Mouse (Mus musculus) embryonic facial prominence, embryonic 12.5 days (tissue): ENCODE results near the gene Nmbr. TPM values are rescaled to one million over a fixed set of nuclear protein-coding genes. Genes with fewer than 3 reads are reported as not detected.

Experiments
- ATAC-seq: fragments of 200-750 bp; cut with Nextera tagmentation; 2 replicates; pipeline ENCODE4 v1.8.0; 2017; ENCODE audit not compliant: insufficient number of reproducible peaks, insufficient read depth, low FRiP score, low TSS enrichment
- H3K27ac ChIP-seq: fragments of 300-500 bp; sonication (generic); 2 replicates; pipeline ENCODE4 v1.5.1; 2016; ENCODE audit warnings: mild to moderate bottlenecking
- H3K27me3 ChIP-seq: fragments of 300-500 bp; sonication (generic); 2 replicates; pipeline ENCODE4 v1.6.1; 2016; ENCODE audit warnings: mild to moderate bottlenecking, moderate library complexity
- H3K36me3 ChIP-seq: fragments of 300-500 bp; sonication (generic); 2 replicates; pipeline ENCODE4 v1.6.1; 2016; ENCODE audit warnings: mild to moderate bottlenecking
- H3K4me1 ChIP-seq: fragments of 300-500 bp; sonication (generic); 2 replicates; pipeline ENCODE4 v1.6.1; 2016
- H3K4me2 ChIP-seq: fragments of 300-500 bp; sonication (generic); replicated peaks from 2 replicates; pipeline ENCODE4 v1.6.1; 2016; ENCODE audit warnings: mild to moderate bottlenecking, moderate library complexity
- H3K4me3 ChIP-seq: fragments of 300-500 bp; sonication (generic); 2 replicates; pipeline ENCODE4 v1.5.1; 2016; ENCODE audit warnings: mild to moderate bottlenecking
- H3K9ac ChIP-seq: fragments of 300-500 bp; sonication (generic); 2 replicates; pipeline ENCODE4 v1.6.1; 2016; ENCODE audit warnings: mild to moderate bottlenecking, moderate library complexity
- H3K9me3 ChIP-seq: fragments of 300-500 bp; sonication (generic); 2 replicates; pipeline ENCODE4 v1.6.1; 2016; ENCODE audit warnings: mild to moderate bottlenecking, moderate library complexity
- WGBS: fragments of 180-500 bp; shearing (Covaris S2); methylation state at CpG from one replicate; pipeline ENCODE4 v1.1.7; 2016; 5-methylcytosine and 5-hydroxymethylcytosine counted together
- polyA plus RNA-seq: library from polyadenylated mRNA; unstranded; fragments of >200 nt; fragmentation: Nextera tagmentation; extraction: Ambion mirVana; gene quantifications from 2 replicates; pipeline ENCODE4 v1.2.1, GENCODE M21; 2016

The Nmbr gene
- polyA plus RNA-seq = 0.46 and 1.1 TPM in 2 replicates

GRCm38 (mm10) chr10:14705072-14706066 is at the start of gene Nmbr, which contains the start of gene Vta1:
Nmbr (plus strand) TSS chr10:14705591.
Vta1 (minus strand) TSS chr10:14705560.
- peak within 1 kb of the TSS; percentile 80 for H3K9ac ChIP-seq
- peak within 1 kb of the TSS; percentile 66 for H3K4me2 ChIP-seq
- peaks cover 14% of the 10 kb centered on the region for H3K4me1 ChIP-seq
- H3K27ac ChIP-seq = no peak within 1 kb of the TSS
- no peaks in the 10 kb centered on the region for H3K36me3 ChIP-seq
- H3K9me3 ChIP-seq = no peaks in the 10 kb centered on the region
- ATAC-seq = peak; percentile 97
- no peaks in the 10 kb centered on the region for H3K27me3 ChIP-seq
- WGBS = under 1% methylated on average over 50 of the region's 50 CpGs
- H3K4me3 ChIP-seq = peak within 1 kb of the TSS; percentile 98

- no peak for ATAC-seq
- 90% methylated on average over 2 of the region's 2 CpGs for WGBS
- Histone ChIP-seq H3K27me3 (no peaks in the 10 kb centered on the region), H3K4me1 (no peaks in the 10 kb centered on the region), H3K9me3 (no peaks in the 10 kb centered on the region), H3K27ac (no peak overlapping the region), H3K9ac (no peak overlapping the region), H3K36me3 (peaks cover 23% of the 10 kb centered on the region), H3K4me2 (no peak overlapping the region), H3K4me3 (no peak overlapping the region)
Measured at GRCm38 (mm10) chr10:14660875-14661274, 44.5 kb upstream of the Nmbr start.

GRCm38 (mm10) chr10:14666147-14666546 is 39.2 kb upstream of the Nmbr start:
- H3K4me1 ChIP-seq = no peaks in the 10 kb centered on the region
- H3K27ac ChIP-seq = no peak overlapping the region
- no peak for ATAC-seq
- WGBS = 96% methylated on average over 2 of the region's 2 CpGs
- H3K4me3 ChIP-seq = no peak overlapping the region
- H3K36me3 ChIP-seq = peaks cover 25% of the 10 kb centered on the region
- H3K27me3 ChIP-seq = no peaks in the 10 kb centered on the region
- no peak overlapping the region for H3K9ac ChIP-seq
- no peaks in the 10 kb centered on the region for H3K9me3 ChIP-seq
- no peak overlapping the region for H3K4me2 ChIP-seq

- peaks cover 9% of the 10 kb centered on the region for H3K36me3 ChIP-seq
- no peaks in the 10 kb centered on the region for H3K4me1 ChIP-seq
- no peaks in the 10 kb centered on the region for H3K27me3 ChIP-seq
- no peak overlapping the region for H3K27ac ChIP-seq
- H3K4me3 ChIP-seq = no peak overlapping the region
- 96% methylated on average over 1 of the region's 1 CpGs for WGBS
- no peak overlapping the region for H3K4me2 ChIP-seq
- ATAC-seq = no peak
- H3K9me3 ChIP-seq = no peaks in the 10 kb centered on the region
- H3K9ac ChIP-seq = no peak overlapping the region
Measured at GRCm38 (mm10) chr10:14685663-14686062, 19.7 kb upstream of the Nmbr start.

GRCm38 (mm10) chr10:14688785-14689442 is 16.5 kb upstream of the Nmbr start:
- WGBS = 85% methylated on average over 6 of the region's 6 CpGs
- Histone ChIP-seq H3K27me3 (no peaks in the 10 kb centered on the region), H3K4me2 (no peak overlapping the region), H3K36me3 (peaks cover 9% of the 10 kb centered on the region), H3K4me3 (no peak overlapping the region), H3K27ac (no peak overlapping the region), H3K4me1 (no peaks in the 10 kb centered on the region), H3K9ac (no peak overlapping the region), H3K9me3 (no peaks in the 10 kb centered on the region)
- no peak for ATAC-seq

- H3K27me3 ChIP-seq = no peaks in the 10 kb centered on the region
- H3K4me3 ChIP-seq = no peak overlapping the region
- no peaks in the 10 kb centered on the region for H3K4me1 ChIP-seq
- H3K4me2 ChIP-seq = no peak overlapping the region
- H3K27ac ChIP-seq = no peak overlapping the region
- ATAC-seq = no peak
- no peak overlapping the region for H3K9ac ChIP-seq
- no peaks in the 10 kb centered on the region for H3K9me3 ChIP-seq
- H3K36me3 ChIP-seq = peaks cover 9% of the 10 kb centered on the region
- WGBS = 81% methylated on average over 3 of the region's 3 CpGs
Measured at GRCm38 (mm10) chr10:14690349-14690748, 15.0 kb upstream of the Nmbr start.

- Histone ChIP-seq H3K36me3 (no peaks in the 10 kb centered on the region), H3K4me1 (peaks cover 14% of the 10 kb centered on the region), H3K9ac (no peak overlapping the region), H3K27me3 (no peaks in the 10 kb centered on the region), H3K9me3 (no peaks in the 10 kb centered on the region), H3K27ac (no peak overlapping the region), H3K4me2 (no peak overlapping the region), H3K4me3 (no peak overlapping the region)
- ATAC-seq = no peak
- 77% methylated on average over 1 of the region's 1 CpGs for WGBS
Measured at GRCm38 (mm10) chr10:14703239-14703638, 2.2 kb upstream of the Nmbr start.

- Histone ChIP-seq H3K4me1 (peaks cover 14% of the 10 kb centered on the region), H3K27me3 (no peaks in the 10 kb centered on the region), H3K4me3 (0 out of 2 replicates have a peak overlapping the region, but pooled peaks have one; percentile 98), H3K4me2 (peak overlapping the region; percentile 66), H3K27ac (no peak overlapping the region), H3K36me3 (no peaks in the 10 kb centered on the region), H3K9me3 (no peaks in the 10 kb centered on the region), H3K9ac (peak overlapping the region; percentile 24; the same call in 1 of the 2 replicates)
- WGBS = 71% methylated on average over 4 of the region's 4 CpGs
- no peak for ATAC-seq
Measured at GRCm38 (mm10) chr10:14703830-14704420, 1.5 kb upstream of the Nmbr start.

- H3K4me1 ChIP-seq = no peaks in the 10 kb centered on the region
- H3K27me3 ChIP-seq = no peaks in the 10 kb centered on the region
- H3K9me3 ChIP-seq = no peaks in the 10 kb centered on the region
- no peak within 1 kb of the TSS for H3K9ac ChIP-seq
- H3K27ac ChIP-seq = no peak within 1 kb of the TSS
- H3K4me2 ChIP-seq = no peak within 1 kb of the TSS
- 52% methylated on average over 3 of the region's 3 CpGs for WGBS
- H3K36me3 ChIP-seq = no peaks in the 10 kb centered on the region
- H3K4me3 ChIP-seq = no peak within 1 kb of the TSS
- no peak for ATAC-seq
Measured at GRCm38 (mm10) chr10:14718114-14718513, 12.7 kb downstream of the Nmbr start, which contains the start of gene Gje1. Gje1 (minus strand) TSS chr10:14718214.

- no peaks in the 10 kb centered on the region for H3K36me3 ChIP-seq
- no peaks in the 10 kb centered on the region for H3K9me3 ChIP-seq
- no peak overlapping the region for H3K4me3 ChIP-seq
- no peaks in the 10 kb centered on the region for H3K27me3 ChIP-seq
- no peak overlapping the region for H3K27ac ChIP-seq
- ATAC-seq = no peak
- H3K9ac ChIP-seq = no peak overlapping the region
- H3K4me1 ChIP-seq = no peaks in the 10 kb centered on the region
- H3K4me2 ChIP-seq = no peak overlapping the region
- 70% methylated on average over 9 of the region's 9 CpGs for WGBS
Measured at GRCm38 (mm10) chr10:14725671-14726070, 20.3 kb downstream of the Nmbr start.

- 7% methylated on average over 2 of the region's 2 CpGs for WGBS
Measured at GRCm38 (mm10) chr10:14734285-14734684, 28.9 kb downstream of the Nmbr start.

More at GRCm38 (mm10) chr10:14734285-14734684, 28.9 kb downstream of the Nmbr start:
- Histone ChIP-seq H3K9me3 (no peaks in the 10 kb centered on the region), H3K4me2 (no peak overlapping the region), H3K27ac (no peak overlapping the region), H3K36me3 (no peaks in the 10 kb centered on the region), H3K9ac (no peak overlapping the region), H3K4me1 (no peaks in the 10 kb centered on the region), H3K27me3 (no peaks in the 10 kb centered on the region), H3K4me3 (no peak overlapping the region)
- no peak for ATAC-seq
